In the genomic region with DNA sequence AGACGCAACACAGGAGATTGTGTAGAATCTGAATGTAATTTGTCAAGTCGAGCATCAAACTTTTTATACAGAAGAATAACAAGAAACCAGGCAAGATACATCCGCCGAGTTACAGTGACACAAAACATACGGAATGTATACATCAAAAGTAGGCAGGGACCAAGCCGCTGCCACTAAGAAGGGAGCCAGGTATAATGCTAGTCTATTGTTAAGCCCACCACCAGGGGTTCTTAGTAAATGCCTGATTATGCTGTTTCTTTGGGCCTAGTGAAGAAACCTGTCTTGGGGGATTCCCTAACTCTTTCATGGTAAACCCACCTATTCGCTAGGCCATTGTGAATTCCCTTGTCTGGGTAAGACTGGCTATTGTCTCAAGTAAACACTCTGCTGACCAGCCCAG, we compare ENCODE assay signal across 5 mouse cellular contexts. TPM values are rescaled to one million over a fixed set of nuclear protein-coding genes. Genes with fewer than 3 reads are reported as not detected.
DNase-seq lines count a peak whose midpoint lies in the region; TF ChIP-seq lines count a peak whose summit lies in the region.
"Not testable (repeated sequence)": the region's sequence is repeated elsewhere in the genome, so short reads cannot be mapped to it uniquely, and the experiment has no call there.
"Had no signal": no experiment of that assay in that cellular context is flagged by ENCODE, and none has a peak within 500 bp of the region (broad histone marks: within the 10 kb centered on the region; RNA-seq: fewer than 3 reads in every experiment).

No protein-coding gene starts in this region.

- DNase-seq in ES-CJ7 (ENCODE audit: low read depth, low spot score) (peak; percentile 19), R1 (ENCODE audit: low read depth, low spot score) (peak; percentile 80), ZHBTc4 (ENCODE audit: low read depth, low spot score) (peak; percentile 65)

- not testable (repeated sequence) for TF ChIP-seq POLR2A in ES-Bruce4 (IDR thresholded peaks at IDR 0.05; ENCODE audit: insufficient read depth, low read length)

- peak overlapping the region; percentile 12; the same call in 1 of the 2 replicates for H3K27ac ChIP-seq in ES-Bruce4 (ENCODE audit: insufficient read depth, low read length)

- TF ChIP-seq EP300 in ES-Bruce4 (IDR thresholded peaks at IDR 0.05; ENCODE audit: insufficient read depth, low read depth, low read length), result not testable (repeated sequence)

- not testable (repeated sequence) for TF ChIP-seq CTCF in ES-Bruce4 (IDR thresholded peaks at IDR 0.05; ENCODE audit: low read depth, low read length)

- H3K9me3 ChIP-seq in ES-Bruce4 (replicated peaks; ENCODE audit: control insufficient read depth, insufficient read depth, low read length, poor library complexity, severe bottlenecking), result peaks cover 12% of the 10 kb centered on the region; the same call in 1 of the 2 replicates

- not testable (repeated sequence) for H3K4me3 ChIP-seq in ES-Bruce4 (ENCODE audit: low read depth, low read length)

- H3K9ac ChIP-seq in ES-Bruce4 (ENCODE audit: low read depth, poor library complexity, severe bottlenecking), result not testable (repeated sequence)

- H3K27me3 ChIP-seq in ES-Bruce4 (ENCODE audit: control insufficient read depth, insufficient read depth, low read length, poor library complexity, severe bottlenecking), result not testable (repeated sequence)

- H3K4me1 ChIP-seq in ES-Bruce4 (ENCODE audit: control insufficient read depth, insufficient read depth, low read length), result not testable (repeated sequence)

- not testable (repeated sequence) for H3K36me3 ChIP-seq in ES-Bruce4 (ENCODE audit: control insufficient read depth, insufficient read depth, low read length, poor library complexity, severe bottlenecking)

RNA-seq across cellular contexts. Expression of gene Txlnb, which starts 24.4 kb away (rescaled TPM):
- polyA plus RNA-seq in ES-Bruce4 (2011; ENCODE audit: insufficient read depth, insufficient read length, low read depth, missing spikeins), result 0.96 and 1.7 TPM in 2 replicates
- polyA plus RNA-seq: G1E had no signal

Comparison
In these comparisons a context has a peak if more than half of its experiments do, and no peak if none do; other contexts are left out.
1. DNase-seq: peak in every context shown above with its lines; median percentile 80 in R1; 65 in ZHBTc4; 19 in ES-CJ7.